Mouse (Mus musculus) liver, embryonic 14.5 days (tissue): ENCODE measurements around the gene Atg7.

ENCODE experiments used
- CTCF ChIP-seq: IDR thresholded peaks from 2 replicates; pipeline ENCODE4 v1.5.1; 2016; ENCODE audit warnings: antibody characterized with exemption, low read depth, control low read depth
- EP300 ChIP-seq: IDR thresholded peaks from 2 replicates; pipeline ENCODE4 v1.6.1; 2016; ENCODE audit warnings: antibody characterized with exemption, low read depth

- no peak for TF ChIP-seq CTCF
- no peak for TF ChIP-seq EP300
Measured at GRCm38 (mm10) chr6:114851688-114852087, 208.8 kb downstream of the Atg7 start.
